Mouse (Mus musculus) midbrain, embryonic 10.5 days (tissue): ENCODE data around the gene Tom1l1. TPM values are rescaled to one million over a fixed set of nuclear protein-coding genes. Genes with fewer than 3 reads are reported as not detected.
"Not testable (repeated sequence)": the region's sequence is repeated elsewhere in the genome, so short reads cannot be mapped to it uniquely, and the experiment has no call there.

ENCODE experiments used
- DNase-seq: peaks from one replicate; pipeline ENCODE4 v3.0.0-alpha.2; 2017; ENCODE audit warnings: low spot score
- H3K27ac ChIP-seq: fragments of 300-500 bp; sonication (generic); replicated peaks from 2 replicates; pipeline ENCODE4 v1.5.1; 2016; ENCODE audit warnings: mild to moderate bottlenecking
- H3K27me3 ChIP-seq: fragments of 300-500 bp; sonication (generic); 2 replicates; pipeline ENCODE4 v1.6.1; 2016; ENCODE audit warnings: low read depth, mild to moderate bottlenecking; ENCODE audit not compliant: poor library complexity, severe bottlenecking
- H3K36me3 ChIP-seq: fragments of 300-500 bp; sonication (generic); 2 replicates; pipeline ENCODE4 v1.6.1; 2016; ENCODE audit warnings: mild to moderate bottlenecking, moderate library complexity
- H3K4me1 ChIP-seq: fragments of 300-500 bp; sonication (generic); 2 replicates; pipeline ENCODE4 v1.6.1; 2016
- H3K4me3 ChIP-seq: fragments of 300-500 bp; sonication (generic); 2 replicates; pipeline ENCODE4 v1.5.1; 2016; ENCODE audit warnings: mild to moderate bottlenecking, moderate library complexity
- H3K9me3 ChIP-seq: fragments of 300-500 bp; sonication (generic); replicated peaks from 2 replicates; pipeline ENCODE4 v1.6.1; 2016; ENCODE audit warnings: mild to moderate bottlenecking
- WGBS: fragments of 180-500 bp; shearing (Covaris S2); methylation state at CpG from one replicate; pipeline ENCODE4 v1.1.7; 2016; 5-methylcytosine and 5-hydroxymethylcytosine counted together
- polyA plus RNA-seq: library from polyadenylated mRNA; unstranded; fragments of >200 nt; fragmentation: Nextera tagmentation; extraction: Ambion mirVana; gene quantifications from 2 replicates; pipeline ENCODE4 v1.2.1, GENCODE M21; 2016

The Tom1l1 gene
- 17.7 and 20.8 TPM in 2 replicates for polyA plus RNA-seq

DNA sequence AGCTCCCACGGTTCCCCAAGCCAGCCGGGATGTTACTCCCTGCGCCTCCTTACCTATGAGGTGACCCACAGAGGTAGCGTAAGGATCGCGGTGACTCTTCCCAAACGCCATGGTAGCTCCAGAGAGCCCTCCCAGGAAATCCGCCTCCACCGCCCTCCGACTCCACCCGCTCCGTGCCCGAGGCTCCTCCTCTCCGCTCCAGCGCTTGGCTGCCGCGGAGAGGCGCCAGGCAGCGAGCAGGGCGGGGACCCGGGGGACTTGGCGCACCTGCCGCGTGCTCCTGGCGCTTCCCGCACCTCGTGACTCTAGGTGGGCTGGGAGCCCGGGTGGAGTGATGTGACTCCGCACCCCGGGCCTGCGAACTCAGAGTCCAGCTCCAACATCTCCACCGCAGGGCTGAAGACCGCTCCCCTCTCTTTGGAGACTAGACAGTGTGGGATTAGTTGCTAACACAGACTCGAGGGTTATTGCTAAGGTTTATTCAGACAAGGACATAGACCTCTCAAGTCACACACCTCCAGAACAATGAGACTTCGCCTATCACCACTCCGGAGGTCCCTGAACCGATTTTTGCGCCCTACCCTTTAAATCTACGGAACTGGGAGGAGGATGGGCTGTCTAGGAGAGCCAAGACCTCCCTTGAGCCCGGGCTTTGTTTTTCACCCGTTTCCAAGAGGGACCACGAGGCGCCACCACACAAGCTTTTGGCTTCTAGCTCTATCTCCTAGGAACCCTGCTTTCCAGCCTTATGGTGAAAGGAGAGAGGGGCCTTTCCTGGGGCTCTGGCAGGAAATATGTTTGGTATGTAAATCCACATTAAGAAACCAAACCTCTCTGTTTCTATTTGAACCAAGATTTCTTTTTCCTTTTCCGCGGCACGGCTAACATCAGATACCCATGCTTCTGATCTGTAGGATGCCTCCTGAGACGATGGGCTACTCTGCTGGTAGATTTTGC is at the start of gene Tom1l1:
Tom1l1 (minus strand) TSS at position 907 of the 957 bp plus-strand sequence.
- WGBS = 8% methylated on average over 47 of the region's 47 CpGs
- Histone ChIP-seq H3K4me3 (peak within 1 kb of the TSS; percentile 77), H3K36me3 (peaks cover 9% of the 10 kb centered on the region), H3K27me3 (peaks cover 18% of the 10 kb centered on the region), H3K4me1 (peaks cover 28% of the 10 kb centered on the region), H3K9me3 (no peaks in the 10 kb centered on the region), H3K27ac (peak within 1 kb of the TSS; percentile 84)
- DNase-seq = peak; percentile 81

DNA sequence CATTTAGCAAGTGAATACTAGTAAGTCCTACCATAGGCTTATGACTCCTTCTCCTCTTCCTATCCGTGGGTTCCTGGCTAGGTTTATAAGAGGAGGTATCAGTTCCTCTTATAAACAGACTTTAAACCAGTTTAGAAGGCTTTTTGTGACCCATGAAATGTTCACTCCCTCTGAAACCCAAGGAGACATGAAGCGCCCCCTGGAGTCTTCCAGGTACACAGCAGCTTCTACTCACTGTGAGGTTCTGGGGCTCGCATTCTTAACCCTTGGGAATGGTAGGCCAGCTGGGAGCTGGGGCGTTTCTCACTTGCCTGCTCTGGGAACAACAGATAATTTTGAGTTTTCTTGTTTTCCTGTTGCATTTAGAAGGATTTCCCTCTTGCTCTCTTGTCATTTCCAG is 45.4 kb upstream of the Tom1l1 start:
- Histone ChIP-seq H3K27me3 (no peaks in the 10 kb centered on the region), H3K4me3 (no peak overlapping the region), H3K27ac (no peak overlapping the region), H3K36me3 (no peaks in the 10 kb centered on the region), H3K4me1 (no peaks in the 10 kb centered on the region), H3K9me3 (no peaks in the 10 kb centered on the region)
- no peak for DNase-seq
- WGBS = 79% methylated on average over 4 of the region's 4 CpGs

DNA sequence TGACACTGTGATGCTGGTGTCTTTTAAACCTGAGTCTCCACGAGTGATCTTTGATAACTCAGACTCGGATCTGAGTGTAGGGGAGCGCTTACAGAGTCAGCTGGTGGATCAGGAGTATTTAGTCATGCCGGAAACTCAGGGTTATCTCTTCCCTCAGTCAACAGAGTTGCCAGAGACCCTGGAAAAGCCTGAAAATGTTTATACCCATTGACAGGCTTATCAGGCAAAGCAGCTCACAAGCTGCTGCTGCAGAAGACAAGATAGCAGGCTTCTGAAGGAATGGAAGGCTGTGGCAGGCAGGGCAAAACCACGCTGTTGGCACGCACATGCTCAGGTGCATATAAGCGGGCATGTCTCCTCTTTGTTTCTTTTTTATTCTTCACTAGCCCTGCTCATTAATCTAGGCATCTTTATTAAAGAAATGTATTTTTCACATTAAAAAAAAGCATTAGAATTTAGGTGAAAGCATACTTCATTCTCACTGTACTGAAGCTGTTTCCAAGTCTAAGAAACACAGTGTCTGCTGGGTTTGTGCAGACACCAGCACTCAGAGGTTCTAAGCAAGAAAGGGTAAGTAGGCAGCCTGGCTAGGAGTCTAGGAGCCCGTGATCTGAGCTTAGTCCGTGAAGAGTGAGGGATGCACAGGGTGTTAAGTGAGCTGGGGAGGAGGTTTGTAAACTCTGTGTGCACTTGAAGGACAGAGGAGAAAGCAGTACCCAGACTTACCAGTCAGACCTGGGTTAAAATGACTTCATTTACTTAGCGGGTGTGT is 39.4 kb upstream of the Tom1l1 start:
- no peak overlapping the region for H3K4me3 ChIP-seq
- no peak for DNase-seq
- H3K36me3 ChIP-seq = no peaks in the 10 kb centered on the region
- no peaks in the 10 kb centered on the region for H3K4me1 ChIP-seq
- H3K9me3 ChIP-seq = no peaks in the 10 kb centered on the region
- 90% methylated on average over 10 of the region's 10 CpGs for WGBS
- H3K27me3 ChIP-seq = no peaks in the 10 kb centered on the region
- no peak overlapping the region for H3K27ac ChIP-seq

DNA sequence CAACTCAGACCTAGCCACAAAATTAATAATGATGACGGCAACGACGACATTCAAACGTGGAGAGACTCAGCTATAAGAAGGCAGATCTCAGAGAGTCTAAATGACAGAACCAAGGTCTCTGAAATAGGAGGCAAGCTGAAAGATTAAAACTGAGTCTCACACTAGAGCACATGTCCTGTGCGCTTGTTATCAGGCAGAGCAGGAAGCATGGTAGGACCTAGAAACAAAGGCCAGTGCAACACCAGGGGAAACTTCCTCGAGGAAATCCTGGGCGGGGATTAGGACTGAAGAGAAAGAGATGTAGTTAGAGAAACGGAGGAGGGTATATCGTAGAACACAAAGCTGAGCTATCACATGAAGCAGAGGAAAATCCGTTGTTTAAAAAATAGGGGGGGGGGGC is 38.6 kb upstream of the Tom1l1 start:
- 87% methylated on average over 10 of the region's 10 CpGs for WGBS

DNA sequence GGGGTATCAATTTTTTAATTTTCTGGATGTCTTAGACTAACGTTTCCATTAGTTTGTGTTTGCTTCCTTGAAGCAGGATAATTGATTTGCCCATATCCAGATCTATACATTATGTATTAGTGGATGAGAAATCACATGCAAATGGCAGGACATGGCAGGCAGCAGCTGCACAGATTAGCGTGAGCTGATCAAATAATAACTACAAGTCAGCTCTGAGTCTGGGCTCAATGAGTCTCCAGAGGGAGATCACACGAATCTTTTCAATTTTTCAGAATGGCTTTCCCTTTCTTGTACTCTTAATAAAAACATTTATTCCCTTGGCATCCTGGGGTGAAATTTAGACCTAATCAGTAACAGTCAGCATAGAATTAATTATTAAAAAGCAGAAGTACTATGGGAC is 34.1 kb upstream of the Tom1l1 start:
- Histone ChIP-seq H3K4me3 (no peak overlapping the region), H3K36me3 (no peaks in the 10 kb centered on the region), H3K27ac (no peak overlapping the region), H3K9me3 (no peaks in the 10 kb centered on the region), H3K4me1 (no peaks in the 10 kb centered on the region), H3K27me3 (no peaks in the 10 kb centered on the region)
- 73% methylated on average over 3 of the region's 3 CpGs for WGBS
- DNase-seq = no peak

More for the DNA sequence above, 38.6 kb upstream of the Tom1l1 start:
- Histone ChIP-seq H3K27ac (0 out of 2 replicates have a peak overlapping the region, but pooled peaks have one; percentile 28), H3K9me3 (no peaks in the 10 kb centered on the region), H3K4me3 (no peak overlapping the region), H3K27me3 (no peaks in the 10 kb centered on the region), H3K4me1 (no peaks in the 10 kb centered on the region), H3K36me3 (no peaks in the 10 kb centered on the region)
- no peak for DNase-seq

DNA sequence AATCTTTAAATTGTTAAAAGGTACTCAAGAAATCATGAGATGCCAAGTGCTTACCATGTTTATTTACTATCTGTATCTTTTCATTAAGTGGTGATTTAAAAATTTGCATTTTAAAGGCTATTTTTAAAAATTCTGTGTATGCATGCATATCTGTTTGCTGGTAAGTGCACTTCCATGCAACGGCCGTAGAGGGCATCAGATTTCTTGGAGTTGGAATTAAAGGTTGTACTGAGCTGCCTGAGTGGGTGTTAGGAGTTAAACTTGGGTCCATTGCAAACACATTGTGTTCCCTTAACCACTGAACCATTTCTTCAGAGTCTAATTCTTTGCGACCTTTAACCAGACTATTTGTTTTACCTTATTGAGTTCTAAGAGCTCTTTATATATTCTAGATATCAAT is 29.6 kb upstream of the Tom1l1 start:
- WGBS = 85% methylated on average over 3 of the region's 3 CpGs
- no peaks in the 10 kb centered on the region for H3K36me3 ChIP-seq
- H3K4me1 ChIP-seq = no peaks in the 10 kb centered on the region
- H3K27ac ChIP-seq = no peak overlapping the region
- peak; percentile 2 for DNase-seq
- H3K9me3 ChIP-seq = no peaks in the 10 kb centered on the region
- no peak overlapping the region for H3K4me3 ChIP-seq
- H3K27me3 ChIP-seq = no peaks in the 10 kb centered on the region

DNA sequence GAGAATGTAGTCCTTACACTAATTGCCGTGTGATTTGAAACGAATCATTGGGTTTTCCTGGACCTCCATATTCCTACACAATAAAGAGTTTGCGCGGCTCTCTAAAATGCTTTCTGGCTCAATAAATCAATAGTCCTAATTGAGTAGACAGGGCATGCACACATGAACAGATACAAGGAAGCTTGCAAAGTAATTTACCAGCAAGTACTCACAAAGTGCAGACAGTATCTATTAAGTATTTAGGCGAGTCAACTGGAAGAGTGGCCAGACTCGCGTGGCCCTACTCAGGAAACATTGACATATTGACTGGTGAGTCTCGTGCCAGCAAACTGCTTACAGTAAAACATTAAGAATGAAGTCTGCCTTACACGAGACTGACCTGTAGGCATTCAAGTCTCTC is 23.4 kb upstream of the Tom1l1 start:
- WGBS = 90% methylated on average over 9 of the region's 9 CpGs
- H3K36me3 ChIP-seq = no peaks in the 10 kb centered on the region

DNA sequence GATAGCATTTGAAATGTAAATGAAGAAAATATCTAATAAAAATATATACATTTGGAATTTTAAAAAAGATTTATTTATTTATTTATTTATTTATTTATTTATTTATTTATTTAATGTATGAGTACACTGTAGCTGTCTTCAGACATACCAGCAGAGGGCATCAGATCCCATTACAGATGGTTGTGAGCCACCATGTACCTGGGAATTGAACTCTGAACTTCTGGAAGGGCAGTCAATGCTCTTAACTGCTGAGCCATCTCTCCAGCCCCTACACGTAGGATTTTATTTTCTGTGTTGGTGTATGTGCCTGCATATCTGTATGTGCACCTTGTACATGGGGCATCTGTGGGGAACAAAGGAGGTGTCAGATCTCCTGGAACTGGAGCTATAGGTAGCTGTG is 19.0 kb upstream of the Tom1l1 start:
- not testable (repeated sequence) for H3K36me3 ChIP-seq, H3K27me3 ChIP-seq, H3K27ac ChIP-seq, H3K4me1 ChIP-seq, H3K4me3 ChIP-seq, H3K9me3 ChIP-seq
- 93% methylated on average over 1 of the region's 1 CpGs for WGBS
- peak; percentile 4 for DNase-seq

More for the DNA sequence above, 23.4 kb upstream of the Tom1l1 start:
- H3K4me1 ChIP-seq = no peaks in the 10 kb centered on the region
- no peak overlapping the region for H3K27ac ChIP-seq
- no peak overlapping the region for H3K4me3 ChIP-seq
- no peaks in the 10 kb centered on the region for H3K9me3 ChIP-seq
- DNase-seq = peak; percentile 10
- H3K27me3 ChIP-seq = no peaks in the 10 kb centered on the region

DNA sequence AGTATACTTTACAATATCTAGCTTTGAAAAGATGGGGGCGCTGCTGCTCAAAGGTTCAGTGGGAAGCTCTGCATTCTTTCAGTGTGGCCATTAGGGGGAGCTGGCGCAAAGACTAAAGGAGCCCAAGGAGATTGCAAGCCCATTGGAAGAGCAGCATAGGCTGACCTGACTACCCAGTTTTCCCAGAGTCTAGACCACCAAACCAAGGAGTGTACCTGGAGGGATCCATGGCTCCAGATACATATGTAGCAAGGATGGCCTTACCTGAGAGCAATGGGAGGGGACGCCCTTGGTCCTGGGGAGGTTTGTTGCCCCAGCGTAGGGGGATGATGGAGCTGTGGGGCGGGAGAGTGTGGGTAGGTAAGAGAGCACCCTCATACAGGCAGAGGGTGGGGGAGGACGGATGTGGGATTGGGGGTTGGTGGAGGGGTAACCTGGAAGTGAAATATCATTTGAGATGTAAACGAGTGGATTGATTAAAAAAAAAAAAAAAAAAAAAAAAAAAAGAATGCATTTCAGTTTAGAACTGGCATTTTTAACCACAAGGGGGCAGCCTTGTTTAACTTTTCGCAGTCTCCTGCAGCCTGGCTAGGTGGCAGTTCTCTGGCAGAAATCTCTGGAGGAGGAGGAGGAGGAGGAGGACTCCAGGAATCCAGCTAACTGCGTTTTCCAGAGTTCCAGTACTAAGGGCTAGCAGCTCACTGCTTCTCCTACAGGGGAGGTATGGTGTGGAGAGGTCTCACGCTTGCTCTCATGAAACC is 9.5 kb upstream of the Tom1l1 start:
- DNase-seq = peak; percentile 75
- 21% methylated on average over 10 of the region's 10 CpGs for WGBS
- H3K4me3 ChIP-seq = peak overlapping the region; percentile 35

DNA sequence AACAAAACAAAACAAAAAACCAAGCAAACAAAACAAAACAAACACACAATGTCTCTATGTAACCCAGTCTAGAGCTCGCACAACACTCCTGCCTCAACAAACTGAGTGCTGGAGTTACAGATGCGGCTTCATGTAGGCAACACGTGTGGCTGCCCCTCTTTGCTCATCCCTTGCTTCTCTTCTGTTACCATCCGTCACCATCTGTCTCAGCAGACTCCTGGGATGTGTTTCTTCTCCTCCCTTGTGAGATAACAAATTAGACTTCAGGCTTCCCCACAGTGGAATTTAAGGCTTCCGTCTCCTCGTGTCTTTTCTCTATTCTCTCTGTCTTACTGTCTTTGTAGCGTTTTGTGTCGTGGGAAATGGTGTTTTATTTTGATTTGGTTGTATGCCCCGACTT is 7.6 kb upstream of the Tom1l1 start:
- no peak for DNase-seq
- H3K27me3 ChIP-seq = no peaks in the 10 kb centered on the region
- no peak overlapping the region for H3K27ac ChIP-seq
- 76% methylated on average over 9 of the region's 9 CpGs for WGBS
- no peaks in the 10 kb centered on the region for H3K4me1 ChIP-seq
- no peak overlapping the region for H3K4me3 ChIP-seq
- H3K9me3 ChIP-seq = no peaks in the 10 kb centered on the region
- no peaks in the 10 kb centered on the region for H3K36me3 ChIP-seq

More for the DNA sequence above, 9.5 kb upstream of the Tom1l1 start:
- Histone ChIP-seq H3K4me1 (no peaks in the 10 kb centered on the region), H3K36me3 (no peaks in the 10 kb centered on the region), H3K27me3 (no peaks in the 10 kb centered on the region), H3K9me3 (no peaks in the 10 kb centered on the region), H3K27ac (no peak overlapping the region)

DNA sequence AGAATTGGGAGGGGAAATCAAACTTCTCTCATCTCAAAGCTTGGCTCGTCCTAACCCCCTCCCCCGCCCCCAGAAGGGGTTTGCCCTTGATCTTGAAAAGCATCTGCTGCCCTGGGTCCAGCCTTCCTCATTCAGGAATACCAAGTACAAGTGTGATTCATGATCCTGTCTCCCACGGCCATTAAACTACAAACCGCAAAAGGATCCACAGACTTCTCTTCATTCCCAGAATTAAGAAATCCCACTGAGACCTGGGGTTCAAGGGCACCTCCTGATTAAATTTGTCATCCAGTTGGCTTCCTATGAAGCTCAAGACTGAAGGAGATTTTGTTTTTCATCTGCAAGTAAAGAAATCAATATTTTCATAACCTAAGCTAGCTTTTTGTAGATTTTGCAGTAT is 6.0 kb upstream of the Tom1l1 start:
- Histone ChIP-seq H3K9me3 (no peaks in the 10 kb centered on the region), H3K27ac (no peak overlapping the region), H3K4me3 (no peak overlapping the region), H3K36me3 (no peaks in the 10 kb centered on the region), H3K27me3 (no peaks in the 10 kb centered on the region), H3K4me1 (peaks cover 2% of the 10 kb centered on the region; the same call in 1 of the 2 replicates)
- DNase-seq = no peak
- 85% methylated on average over 4 of the region's 4 CpGs for WGBS

DNA sequence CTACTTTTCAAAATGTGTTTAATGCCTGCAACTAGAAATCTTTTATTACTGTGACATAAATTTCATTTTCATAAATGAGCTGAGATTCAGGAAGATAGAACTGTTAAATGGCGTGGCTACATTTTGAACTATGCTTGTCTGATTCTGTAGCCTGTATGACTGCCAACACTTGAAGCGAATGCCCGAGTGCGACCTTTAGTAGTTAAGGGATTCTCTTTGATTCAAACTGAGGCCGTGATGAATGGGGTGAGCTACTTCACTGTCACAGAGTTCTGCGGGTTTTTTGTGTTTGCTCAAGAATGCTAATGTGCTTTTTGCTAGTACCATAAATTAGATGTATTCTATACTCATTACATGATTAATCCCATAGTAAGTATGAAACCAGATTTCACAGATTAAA is 2.2 kb upstream of the Tom1l1 start:
- DNase-seq = no peak
- Histone ChIP-seq H3K9me3 (no peaks in the 10 kb centered on the region), H3K27ac (no peak overlapping the region), H3K4me3 (no peak overlapping the region), H3K27me3 (peaks cover 18% of the 10 kb centered on the region), H3K36me3 (no peaks in the 10 kb centered on the region), H3K4me1 (peaks cover 22% of the 10 kb centered on the region)
- WGBS = 71% methylated on average over 6 of the region's 6 CpGs
